21 mouse cellular contexts compared by ENCODE assay signal in the genomic region with DNA sequence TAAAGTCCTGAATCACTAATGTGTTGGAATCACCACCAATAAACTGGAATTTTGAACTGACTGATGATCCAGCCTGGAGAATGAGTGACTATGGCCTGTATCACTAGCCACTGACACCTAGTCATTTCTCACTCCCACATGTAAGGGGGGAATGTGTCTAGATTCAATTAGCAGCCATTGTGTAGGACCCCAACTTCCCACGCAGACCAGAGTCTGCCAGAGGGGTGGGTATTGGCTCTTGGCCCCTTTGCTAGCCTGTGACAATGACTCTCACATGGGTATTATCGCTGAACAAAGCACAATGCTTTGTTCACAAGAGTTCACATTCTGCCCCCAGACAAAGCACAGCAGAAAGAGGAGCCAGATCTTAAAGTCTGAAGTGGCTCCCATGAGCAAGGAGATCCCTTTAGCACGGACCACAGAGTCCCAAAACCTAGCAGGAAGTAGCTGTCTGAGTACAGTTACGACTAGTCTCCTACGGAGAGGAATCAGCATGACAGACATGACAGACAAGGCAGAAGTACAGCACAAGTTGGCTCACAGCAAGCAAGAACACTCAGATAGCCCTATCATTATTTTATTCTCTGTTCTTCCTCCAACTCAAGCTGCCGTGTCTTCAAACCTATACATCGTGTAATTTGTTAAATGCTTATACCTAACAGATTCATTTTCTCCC.
DNase-seq lines count a peak whose midpoint lies in the region; ATAC-seq lines count a peak whose summit lies in the region.
"Had no signal": no experiment of that assay in that cellular context is flagged by ENCODE, and none has a peak within 500 bp of the region (broad histone marks: within the 10 kb centered on the region; RNA-seq: fewer than 3 reads in every experiment).

No protein-coding gene starts in this region.

- ATAC-seq in midbrain, embryonic 13.5 days, result no peak
- ATAC-seq: forebrain, embryonic 14.5 days; forebrain, postnatal 0 days; intestine, embryonic 15.5 days; Patski had no signal

- no peaks in the 10 kb centered on the region for H3K36me3 ChIP-seq in midbrain, embryonic 10.5 days
- no peaks in the 10 kb centered on the region for H3K36me3 ChIP-seq in midbrain, embryonic 13.5 days
- H3K36me3 ChIP-seq: embryonic facial prominence, embryonic 12.5 days; embryonic facial prominence, embryonic 15.5 days; hindbrain, embryonic 15.5 days; intestine, embryonic 15.5 days had no signal

- peaks cover 7% of the 10 kb centered on the region for H3K4me1 ChIP-seq in midbrain, embryonic 10.5 days
- no peaks in the 10 kb centered on the region for H3K4me1 ChIP-seq in midbrain, embryonic 13.5 days (replicated peaks)
- H3K4me1 ChIP-seq: embryonic facial prominence, embryonic 12.5 days; embryonic facial prominence, embryonic 15.5 days; hindbrain, embryonic 15.5 days; intestine, embryonic 15.5 days had no signal

- no peaks in the 10 kb centered on the region for H3K9me3 ChIP-seq in midbrain, embryonic 10.5 days (replicated peaks)
- no peaks in the 10 kb centered on the region for H3K9me3 ChIP-seq in midbrain, embryonic 13.5 days
- H3K9me3 ChIP-seq: embryonic facial prominence, embryonic 12.5 days; embryonic facial prominence, embryonic 15.5 days; hindbrain, embryonic 15.5 days; intestine, embryonic 15.5 days had no signal

- no peak overlapping the region for H3K9ac ChIP-seq in midbrain, embryonic 13.5 days (replicated peaks)
- H3K9ac ChIP-seq: embryonic facial prominence, embryonic 12.5 days; embryonic facial prominence, embryonic 15.5 days; forebrain, postnatal 0 days; hindbrain, embryonic 15.5 days; intestine, embryonic 15.5 days had no signal

- H3K4me3 ChIP-seq in midbrain, embryonic 10.5 days, result no peak overlapping the region
- no peak overlapping the region for H3K4me3 ChIP-seq in midbrain, embryonic 13.5 days (replicated peaks)
- H3K4me3 ChIP-seq: embryonic facial prominence, embryonic 12.5 days; embryonic facial prominence, embryonic 15.5 days; hindbrain, embryonic 15.5 days; intestine, embryonic 15.5 days had no signal

- H3K27me3 ChIP-seq in midbrain, embryonic 10.5 days (ENCODE audit: low read depth, poor library complexity, severe bottlenecking), result no peaks in the 10 kb centered on the region
- no peaks in the 10 kb centered on the region for H3K27me3 ChIP-seq in midbrain, embryonic 13.5 days
- H3K27me3 ChIP-seq: embryonic facial prominence, embryonic 12.5 days; embryonic facial prominence, embryonic 15.5 days; hindbrain, embryonic 15.5 days; intestine, embryonic 15.5 days; Patski had no signal

- DNase-seq in heart, adult 11 months, result peak; percentile 53
- DNase-seq in heart, adult 18-20 months, result no peak
- DNase-seq in midbrain, embryonic 10.5 days (ENCODE audit: low spot score), result no peak
- peak; percentile 44 for DNase-seq in Muller cell, postnatal 12 days (ENCODE audit: inconsistent ontology term)
- DNase-seq in kidney, adult 18-20 months, result no peak
- DNase-seq: adrenal gland, postnatal 10 days; adrenal gland, postnatal 36 days; cerebellum, adult 11 months; cerebellum, adult 2 months; cerebellum, adult 9-11 months; cerebellum, postnatal 25 days; forebrain, postnatal 0 days; gastrocnemius, postnatal 25 days had no signal

- peak overlapping the region; percentile 9; the same call in 1 of the 2 replicates for H3K27ac ChIP-seq in midbrain, embryonic 10.5 days (replicated peaks)
- no peak overlapping the region for H3K27ac ChIP-seq in midbrain, embryonic 13.5 days
- H3K27ac ChIP-seq: embryonic facial prominence, embryonic 12.5 days; embryonic facial prominence, embryonic 15.5 days; hindbrain, embryonic 15.5 days; intestine, embryonic 15.5 days had no signal

- H3K4me2 ChIP-seq in midbrain, embryonic 13.5 days (replicated peaks), result no peak overlapping the region
- H3K4me2 ChIP-seq: embryonic facial prominence, embryonic 12.5 days; embryonic facial prominence, embryonic 15.5 days; heart, embryonic 11.5 days; hindbrain, embryonic 15.5 days; intestine, embryonic 15.5 days had no signal

- 67% methylated on average over 7 of the region's 7 CpGs for WGBS in midbrain, embryonic 10.5 days
- 53% methylated on average over 7 of the region's 7 CpGs for WGBS in midbrain, embryonic 13.5 days

Comparison
In these comparisons a context has a peak if more than half of its experiments do, and no peak if none do; other contexts are left out.
1. DNase-seq: peak in heart, adult 11 months (single experiment) and Muller cell, postnatal 12 days (single experiment); none in heart, adult 18-20 months (0 of 2), midbrain, embryonic 10.5 days (single experiment) and kidney, adult 18-20 months (single experiment).